ENCODE assay signal across 20 mouse cellular contexts in the genomic region with DNA sequence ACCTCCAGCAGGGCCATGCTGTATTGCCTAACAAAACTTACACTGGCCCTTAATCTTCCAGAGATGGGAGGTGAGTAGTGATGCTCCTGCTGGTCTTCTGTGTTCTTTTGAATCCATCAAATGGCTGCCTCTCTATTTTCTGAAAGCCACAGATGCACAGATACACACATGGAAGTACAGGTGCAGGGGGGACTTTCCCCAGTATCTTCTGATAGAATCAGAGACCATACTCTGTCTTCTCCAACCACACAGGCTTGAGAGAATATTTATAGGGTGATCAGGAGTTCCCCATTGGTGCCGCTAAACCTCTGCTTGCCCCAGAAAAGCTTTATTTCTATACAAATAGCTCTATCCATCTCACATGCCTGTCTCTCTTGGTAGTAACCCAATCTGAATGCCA.
"Had no signal": no experiment of that assay in that cellular context is flagged by ENCODE, and none has a peak within 500 bp of the region (broad histone marks: within the 10 kb centered on the region; RNA-seq: fewer than 3 reads in every experiment).

No protein-coding gene starts in this region.

- H3K27ac ChIP-seq: layer of hippocampus, adult 2 months; limb, embryonic 12.5 days; liver, embryonic 13.5 days; lung, embryonic 15.5 days; macrophage; midbrain, embryonic 15.5 days; neural tube, embryonic 13.5 days had no signal

- H3K9ac ChIP-seq: limb, embryonic 12.5 days; liver, embryonic 13.5 days; liver, postnatal 0 days; lung, embryonic 15.5 days; midbrain, embryonic 15.5 days; neural tube, embryonic 13.5 days had no signal

- H3K4me3 ChIP-seq: layer of hippocampus, adult 2 months; limb, embryonic 12.5 days; liver, embryonic 13.5 days; lung, embryonic 15.5 days; megakaryocyte, embryonic 14.5 days; midbrain, embryonic 15.5 days; neural tube, embryonic 13.5 days had no signal

- H3K9me3 ChIP-seq: limb, embryonic 12.5 days; liver, embryonic 13.5 days; lung, embryonic 15.5 days; megakaryocyte, embryonic 14.5 days; midbrain, embryonic 15.5 days; neural tube, embryonic 13.5 days had no signal

- H3K27me3 ChIP-seq: limb, embryonic 12.5 days; liver, embryonic 13.5 days; lung, embryonic 15.5 days; megakaryocyte, embryonic 14.5 days; midbrain, embryonic 15.5 days; neural tube, embryonic 13.5 days had no signal

- H3K36me3 ChIP-seq: limb, embryonic 12.5 days; liver, embryonic 13.5 days; lung, embryonic 15.5 days; midbrain, embryonic 15.5 days; neural tube, embryonic 13.5 days had no signal

- DNase-seq: kidney, adult 11 months; kidney, postnatal 10 days; kidney, postnatal 4 days; liver; liver, embryonic 13.5 days; liver, postnatal 0 days; lung, postnatal 14 days; right cerebral cortex, adult 18-20 months; right cerebral cortex, postnatal 25 days; spleen, adult 18-20 months; thymus, adult 18-20 months; thymus, postnatal 14 days had no signal

- ATAC-seq: liver, postnatal 0 days; midbrain, embryonic 15.5 days had no signal

- H3K4me2 ChIP-seq: limb, embryonic 12.5 days; liver, embryonic 13.5 days; lung, embryonic 15.5 days; midbrain, embryonic 11.5 days; midbrain, embryonic 15.5 days; neural tube, embryonic 13.5 days had no signal
